Mouse (Mus musculus): ENCODE data around the gene Trio. TPM values are rescaled to one million over a fixed set of nuclear protein-coding genes. Genes with fewer than 3 reads are reported as not detected.

The Trio gene
- total RNA-seq, 2 experiments from 2014 or later = 35.3 to 43.2 TPM

- Histone ChIP-seq H3K27ac (peak overlapping the region; percentile 33), H3K4me3 (no peak overlapping the region)
- no peak for DNase-seq
- TF ChIP-seq CTCF (IDR thresholded peaks at IDR 0.05) = no peak
- intact Hi-C loops (cut with DNase I) = loop anchor here (5.0 kb wide), 1 partner anchor 165 kb away; no protein-coding TSS in a partner anchor
These were observed 203.2 kb downstream of the Trio start for GRCm38 (mm10) chr15:27822461-27822860.

GRCm38 (mm10) chr15:27821651-27822364, 203.8 kb downstream of the Trio start:
- no peak for TF ChIP-seq CTCF (IDR thresholded peaks at IDR 0.05)
- peak overlapping the region; percentile 33 for H3K27ac ChIP-seq
- intact Hi-C loops (cut with DNase I) = loop anchor here (5.0 kb wide), 1 partner anchor 165 kb away; no protein-coding TSS in a partner anchor
- no peak overlapping the region for H3K4me3 ChIP-seq
- peak; percentile 53 for DNase-seq

- no peak overlapping the region for H3K27ac ChIP-seq
- H3K4me3 ChIP-seq = no peak overlapping the region
- TF ChIP-seq CTCF (IDR thresholded peaks at IDR 0.05) = no peak
- no peak for DNase-seq
- intact Hi-C loops (cut with DNase I) = no loop called here
These were observed 208.6 kb downstream of the Trio start for GRCm38 (mm10) chr15:27817096-27817495.

- Histone ChIP-seq H3K27ac (peak overlapping the region; percentile 46), H3K4me3 (no peak overlapping the region)
- peak; percentile 58 for DNase-seq
- TF ChIP-seq CTCF (IDR thresholded peaks at IDR 0.05) = no peak
- intact Hi-C loops (cut with DNase I) = no loop called here
These were observed 210.8 kb downstream of the Trio start for GRCm38 (mm10) chr15:27814677-27815391.

- H3K4me3 ChIP-seq = no peak overlapping the region
- intact Hi-C loops (cut with DNase I) = no loop called here
- TF ChIP-seq CTCF (IDR thresholded peaks at IDR 0.05) = no peak
- H3K27ac ChIP-seq = no peak overlapping the region
- no peak for DNase-seq
These were observed 214.7 kb downstream of the Trio start for GRCm38 (mm10) chr15:27810793-27811488.

GRCm38 (mm10) chr15:27810262-27810661, 215.4 kb downstream of the Trio start:
- no peak for TF ChIP-seq CTCF (IDR thresholded peaks at IDR 0.05)
- intact Hi-C loops (cut with DNase I) = no loop called here
- no peak overlapping the region for H3K4me3 ChIP-seq

GRCm38 (mm10) chr15:27808596-27809276, 216.9 kb downstream of the Trio start:
- intact Hi-C loops (cut with DNase I) = no loop called here
- DNase-seq = peak; percentile 47
- TF ChIP-seq CTCF (IDR thresholded peaks at IDR 0.05) = peak; percentile 29; the same call in 1 of the 2 replicates
- H3K27ac ChIP-seq = no peak overlapping the region; the same call in 1 of the 2 replicates
- no peak overlapping the region for H3K4me3 ChIP-seq

More at GRCm38 (mm10) chr15:27810262-27810661, 215.4 kb downstream of the Trio start:
- no peak for DNase-seq
- H3K27ac ChIP-seq = 0 out of 2 replicates have a peak overlapping the region, but pooled peaks have one; percentile 31

- intact Hi-C loops (cut with DNase I) = loop anchor here (1.0 kb wide), 1 partner anchor 39 kb away; no protein-coding TSS in a partner anchor
- no peak for TF ChIP-seq CTCF (IDR thresholded peaks at IDR 0.05)
These were observed 219.4 kb downstream of the Trio start for GRCm38 (mm10) chr15:27806219-27806618.

GRCm38 (mm10) chr15:27805654-27806053, 220.0 kb downstream of the Trio start:
- Histone ChIP-seq H3K4me3 (no peak overlapping the region), H3K27ac (no peak overlapping the region)
- no peak for DNase-seq
- intact Hi-C loops (cut with DNase I) = loop anchor here (1.0 kb wide), 1 partner anchor 40 kb away; no protein-coding TSS in a partner anchor
- no peak for TF ChIP-seq CTCF (IDR thresholded peaks at IDR 0.05)

More at GRCm38 (mm10) chr15:27806219-27806618, 219.4 kb downstream of the Trio start:
- Histone ChIP-seq H3K4me3 (no peak overlapping the region), H3K27ac (0 out of 2 replicates have a peak overlapping the region, but pooled peaks have one; percentile 8)
- no peak for DNase-seq

- no peak for DNase-seq
- no peak overlapping the region for H3K27ac ChIP-seq
- intact Hi-C loops (cut with DNase I) = no loop called here
- H3K4me3 ChIP-seq = no peak overlapping the region
- no peak for TF ChIP-seq CTCF (IDR thresholded peaks at IDR 0.05)
These were observed 221.2 kb downstream of the Trio start for GRCm38 (mm10) chr15:27804447-27804846.

GRCm38 (mm10) chr15:27803568-27804345, 221.9 kb downstream of the Trio start:
- intact Hi-C loops (cut with DNase I) = no loop called here
- Histone ChIP-seq H3K4me3 (no peak overlapping the region), H3K27ac (no peak overlapping the region)
- TF ChIP-seq CTCF (IDR thresholded peaks at IDR 0.05) = no peak
- DNase-seq = no peak
